Mouse (Mus musculus) midbrain, embryonic 12.5 days (tissue): ENCODE measurements around the gene Mmp9. TPM values are rescaled to one million over a fixed set of nuclear protein-coding genes. Genes with fewer than 3 reads are reported as not detected.

Experiments used
- ATAC-seq: fragments of 200-750 bp; cut with Nextera tagmentation; 2 replicates; pipeline ENCODE4 v1.8.0; 2017; ENCODE audit warnings: low read depth, moderate TSS enrichment, moderate library complexity; ENCODE audit not compliant: low FRiP score
- H3K27ac ChIP-seq: fragments of 300-500 bp; sonication (generic); replicated peaks from 2 replicates; pipeline ENCODE4 v1.5.1; 2016; ENCODE audit warnings: mild to moderate bottlenecking
- H3K27me3 ChIP-seq: fragments of 300-500 bp; sonication (generic); 2 replicates; pipeline ENCODE4 v1.6.1; 2016; ENCODE audit warnings: mild to moderate bottlenecking
- H3K36me3 ChIP-seq: fragments of 300-500 bp; sonication (generic); 2 replicates; pipeline ENCODE4 v1.6.1; 2016
- H3K4me1 ChIP-seq: fragments of 300-500 bp; sonication (generic); 2 replicates; pipeline ENCODE4 v1.6.1; 2016
- H3K4me2 ChIP-seq: fragments of 300-500 bp; sonication (generic); replicated peaks from 2 replicates; pipeline ENCODE4 v1.6.1; 2016; ENCODE audit warnings: mild to moderate bottlenecking, moderate library complexity
- H3K4me3 ChIP-seq: fragments of 300-500 bp; sonication (generic); 2 replicates; pipeline ENCODE4 v1.5.1; 2016; ENCODE audit warnings: mild to moderate bottlenecking
- H3K9ac ChIP-seq: fragments of 300-500 bp; sonication (generic); replicated peaks from 2 replicates; pipeline ENCODE4 v1.6.1; 2016; ENCODE audit warnings: mild to moderate bottlenecking, moderate library complexity
- H3K9me3 ChIP-seq: fragments of 300-500 bp; sonication (generic); 2 replicates; pipeline ENCODE4 v1.6.1; 2016; ENCODE audit warnings: mild to moderate bottlenecking
- WGBS: fragments of 180-500 bp; shearing (Covaris S2); methylation state at CpG from one replicate; pipeline ENCODE4 v1.1.7; 2016; 5-methylcytosine and 5-hydroxymethylcytosine counted together
- polyA plus RNA-seq: library from polyadenylated mRNA; unstranded; fragments of >200 nt; fragmentation: Nextera tagmentation; extraction: Ambion mirVana; gene quantifications from 2 replicates; pipeline ENCODE4 v1.2.1, GENCODE M21; 2016

Mmp9 gene
- 6.2 and 7.5 TPM in 2 replicates for polyA plus RNA-seq

- Histone ChIP-seq H3K36me3 (no peaks in the 10 kb centered on the region), H3K4me3 (no peak within 1 kb of the TSS), H3K9me3 (no peaks in the 10 kb centered on the region), H3K27ac (no peak within 1 kb of the TSS), H3K9ac (no peak within 1 kb of the TSS), H3K4me2 (no peak within 1 kb of the TSS), H3K4me1 (peaks cover 19% of the 10 kb centered on the region), H3K27me3 (peaks cover 72% of the 10 kb centered on the region)
- no peak for ATAC-seq
- 26% methylated on average over 10 of the region's 10 CpGs for WGBS
These were observed at the start of gene Mmp9 for GRCm38 (mm10) chr2:164940140-164940830. Mmp9 (plus strand) TSS chr2:164940780.

GRCm38 (mm10) chr2:164891056-164891834, 49.3 kb upstream of the Mmp9 start:
- Histone ChIP-seq H3K4me2 (no peak overlapping the region), H3K9ac (no peak overlapping the region), H3K4me1 (no peaks in the 10 kb centered on the region), H3K27me3 (no peaks in the 10 kb centered on the region), H3K36me3 (peaks cover 100% of the 10 kb centered on the region), H3K9me3 (no peaks in the 10 kb centered on the region), H3K27ac (no peak overlapping the region), H3K4me3 (no peak overlapping the region)
- WGBS = 89% methylated on average over 13 of the region's 13 CpGs
- no peak for ATAC-seq

DNA sequence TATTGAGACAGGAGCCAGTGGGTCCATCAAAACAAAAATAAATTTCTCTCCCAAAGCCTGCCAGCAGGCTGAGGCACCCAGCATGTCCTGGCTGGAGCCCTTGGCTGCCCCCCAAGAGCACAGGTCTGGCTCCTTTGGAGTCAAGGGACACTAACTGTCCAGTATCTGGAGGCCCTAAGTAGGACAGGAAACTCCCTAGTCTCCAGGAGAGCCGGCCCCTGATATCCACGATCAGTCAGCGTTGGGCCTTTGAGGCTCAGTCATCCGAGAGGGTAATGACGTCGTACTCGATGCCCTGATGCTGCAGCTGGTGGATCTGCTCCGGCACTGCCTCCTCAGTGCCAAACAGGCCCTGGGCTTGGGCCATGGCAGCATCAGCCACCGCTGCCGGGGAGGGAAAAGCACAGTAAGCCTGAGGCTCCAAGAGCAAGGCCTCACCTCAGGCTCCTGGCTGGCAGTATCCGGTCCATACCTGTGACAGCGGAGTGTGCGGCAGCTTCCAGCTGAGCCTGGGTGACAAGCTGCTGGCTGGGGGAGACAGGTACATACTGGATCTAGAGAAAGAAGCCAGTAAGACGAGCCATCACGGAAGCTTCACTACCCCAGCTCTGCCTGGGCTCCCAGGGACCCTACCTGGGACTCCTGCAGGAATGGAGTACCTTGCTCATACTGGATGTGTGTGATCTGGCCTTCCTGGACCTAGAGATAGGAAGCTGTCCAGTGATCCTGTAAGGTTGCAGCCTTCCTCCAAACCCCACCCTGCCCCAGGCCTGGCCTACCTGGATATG, 48.5 kb upstream of the Mmp9 start:
- Histone ChIP-seq H3K9ac (no peak overlapping the region), H3K4me1 (no peaks in the 10 kb centered on the region), H3K9me3 (no peaks in the 10 kb centered on the region), H3K4me3 (no peak overlapping the region), H3K4me2 (no peak overlapping the region), H3K27me3 (no peaks in the 10 kb centered on the region), H3K36me3 (peaks cover 100% of the 10 kb centered on the region), H3K27ac (no peak overlapping the region)
- 88% methylated on average over 15 of the region's 15 CpGs for WGBS
- ATAC-seq = no peak

- Histone ChIP-seq H3K4me1 (no peaks in the 10 kb centered on the region), H3K27me3 (no peaks in the 10 kb centered on the region), H3K27ac (no peak overlapping the region), H3K9me3 (no peaks in the 10 kb centered on the region), H3K36me3 (peaks cover 100% of the 10 kb centered on the region), H3K4me2 (no peak overlapping the region), H3K4me3 (no peak overlapping the region), H3K9ac (no peak overlapping the region)
- ATAC-seq = no peak
- WGBS = 92% methylated on average over 6 of the region's 6 CpGs
These were observed 47.8 kb upstream of the Mmp9 start for GRCm38 (mm10) chr2:164892696-164893216.

DNA sequence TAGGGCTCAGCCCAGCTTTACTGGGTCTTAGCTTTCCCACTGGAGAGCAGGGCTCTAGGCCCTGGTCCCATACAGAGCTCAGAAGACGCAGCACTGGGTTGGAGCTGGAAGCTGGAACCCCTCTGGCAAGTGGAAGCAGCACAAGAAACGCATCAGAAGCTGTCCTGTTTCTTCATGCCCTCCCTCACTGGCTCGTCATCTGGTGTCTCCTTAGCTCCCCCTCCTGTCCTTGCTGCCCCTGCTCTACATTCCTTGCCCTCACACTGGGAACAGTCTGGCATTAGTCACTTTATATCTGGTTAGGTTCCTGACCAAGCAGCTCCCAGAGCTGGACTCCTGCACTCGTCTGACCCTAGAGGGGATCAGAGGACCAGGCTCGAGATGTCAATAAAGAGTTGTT, 46.5 kb upstream of the Mmp9 start:
- H3K4me1 ChIP-seq = no peaks in the 10 kb centered on the region
- no peaks in the 10 kb centered on the region for H3K27me3 ChIP-seq
- H3K9me3 ChIP-seq = no peaks in the 10 kb centered on the region
- 72% methylated on average over 5 of the region's 5 CpGs for WGBS
- no peak overlapping the region for H3K4me2 ChIP-seq
- no peak overlapping the region for H3K27ac ChIP-seq
- ATAC-seq = no peak
- peaks cover 100% of the 10 kb centered on the region for H3K36me3 ChIP-seq
- H3K9ac ChIP-seq = 0 out of 2 replicates have a peak overlapping the region, but pooled peaks have one; percentile 20
- H3K4me3 ChIP-seq = no peak overlapping the region

DNA sequence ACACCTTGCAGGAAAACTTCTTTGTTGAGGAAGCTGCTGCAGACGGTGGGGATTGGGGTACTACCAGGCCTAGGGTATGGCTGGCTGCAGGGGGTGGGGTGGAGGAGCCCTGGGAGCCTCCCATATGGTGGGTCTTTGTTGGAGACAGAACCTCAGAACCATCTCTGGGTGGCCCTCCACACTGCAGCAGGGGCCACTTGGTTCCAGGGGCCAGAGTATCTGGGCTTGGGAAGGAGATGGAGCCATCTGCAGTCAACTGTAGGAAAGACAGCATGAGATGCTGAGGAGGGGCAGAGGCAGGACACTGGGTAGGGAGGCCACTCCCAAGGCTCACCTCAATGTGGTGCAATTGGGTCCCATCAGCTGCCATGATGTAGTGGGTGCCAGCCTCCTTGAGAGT, 45.9 kb upstream of the Mmp9 start:
- no peak for ATAC-seq
- Histone ChIP-seq H3K36me3 (peaks cover 100% of the 10 kb centered on the region), H3K27me3 (no peaks in the 10 kb centered on the region), H3K9me3 (no peaks in the 10 kb centered on the region), H3K9ac (no peak overlapping the region), H3K4me1 (no peaks in the 10 kb centered on the region), H3K27ac (no peak overlapping the region), H3K4me3 (no peak overlapping the region), H3K4me2 (no peak overlapping the region)
- 57% methylated on average over 1 of the region's 1 CpGs for WGBS

DNA sequence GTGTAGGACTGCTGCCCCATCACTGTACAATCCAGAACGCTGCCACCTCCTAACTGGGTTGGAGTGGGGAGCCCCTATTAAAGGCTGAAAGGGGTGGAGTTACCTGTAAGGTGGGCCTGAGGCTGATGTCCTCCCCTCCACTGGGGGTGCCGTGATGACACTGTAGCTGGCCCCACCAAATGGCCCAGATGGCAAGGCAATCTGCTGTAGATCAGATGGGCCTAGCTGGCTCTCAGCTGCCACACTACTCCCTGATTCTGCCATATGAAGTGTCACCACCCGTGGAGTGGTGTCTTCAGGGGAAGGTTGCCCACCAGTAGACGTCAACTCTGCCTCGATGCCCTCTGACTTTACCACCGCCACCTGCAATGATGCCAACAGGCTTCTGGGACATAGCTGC, 44.7 kb upstream of the Mmp9 start:
- no peaks in the 10 kb centered on the region for H3K9me3 ChIP-seq
- H3K27ac ChIP-seq = no peak overlapping the region
- WGBS = 95% methylated on average over 6 of the region's 6 CpGs
- ATAC-seq = no peak
- H3K4me1 ChIP-seq = no peaks in the 10 kb centered on the region
- no peak overlapping the region for H3K4me3 ChIP-seq
- peaks cover 100% of the 10 kb centered on the region for H3K36me3 ChIP-seq
- no peak overlapping the region for H3K4me2 ChIP-seq
- H3K9ac ChIP-seq = no peak overlapping the region
- no peaks in the 10 kb centered on the region for H3K27me3 ChIP-seq

GRCm38 (mm10) chr2:164898008-164898407, 42.6 kb upstream of the Mmp9 start:
- WGBS = 98% methylated on average over 7 of the region's 7 CpGs
- H3K27me3 ChIP-seq = no peaks in the 10 kb centered on the region
- no peak overlapping the region for H3K4me3 ChIP-seq
- H3K36me3 ChIP-seq = peaks cover 100% of the 10 kb centered on the region
- no peak overlapping the region for H3K27ac ChIP-seq
- H3K4me2 ChIP-seq = no peak overlapping the region
- H3K9me3 ChIP-seq = no peaks in the 10 kb centered on the region
- no peaks in the 10 kb centered on the region for H3K4me1 ChIP-seq
- H3K9ac ChIP-seq = no peak overlapping the region
- ATAC-seq = no peak

- H3K9ac ChIP-seq = no peak overlapping the region
- no peak overlapping the region for H3K4me2 ChIP-seq
- 94% methylated on average over 15 of the region's 15 CpGs for WGBS
- H3K9me3 ChIP-seq = no peaks in the 10 kb centered on the region
- no peaks in the 10 kb centered on the region for H3K4me1 ChIP-seq
- H3K27ac ChIP-seq = no peak overlapping the region
- no peaks in the 10 kb centered on the region for H3K27me3 ChIP-seq
- no peak for ATAC-seq
- peaks cover 100% of the 10 kb centered on the region for H3K36me3 ChIP-seq
- no peak overlapping the region for H3K4me3 ChIP-seq
These were observed 41.5 kb upstream of the Mmp9 start for GRCm38 (mm10) chr2:164899034-164899433.

GRCm38 (mm10) chr2:164899723-164900459, 40.7 kb upstream of the Mmp9 start:
- Histone ChIP-seq H3K9ac (no peak overlapping the region), H3K27ac (no peak overlapping the region), H3K4me1 (no peaks in the 10 kb centered on the region), H3K4me2 (no peak overlapping the region), H3K4me3 (no peak overlapping the region), H3K9me3 (no peaks in the 10 kb centered on the region), H3K36me3 (peaks cover 100% of the 10 kb centered on the region), H3K27me3 (no peaks in the 10 kb centered on the region)
- no peak for ATAC-seq
- 94% methylated on average over 16 of the region's 16 CpGs for WGBS

DNA sequence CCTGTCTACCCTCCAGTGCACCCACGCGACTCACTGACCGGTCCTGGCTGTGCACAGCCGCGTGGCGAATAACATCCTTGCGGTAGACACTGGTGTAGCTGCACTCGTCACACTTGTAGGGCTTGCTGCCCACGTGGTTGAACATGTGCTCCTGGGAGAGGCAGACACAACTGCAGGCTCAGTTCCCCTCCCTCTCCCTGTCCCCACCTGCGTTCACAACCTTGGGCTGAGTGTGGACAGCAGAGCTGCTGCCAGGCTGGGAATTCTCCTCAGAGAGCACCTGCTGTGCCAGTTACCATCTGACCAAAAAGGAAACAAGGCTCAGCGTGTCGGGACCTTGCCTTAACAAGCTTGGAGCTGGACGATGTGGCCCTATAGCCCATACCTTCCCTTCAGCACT, 39.2 kb upstream of the Mmp9 start:
- H3K9ac ChIP-seq = no peak overlapping the region
- 91% methylated on average over 13 of the region's 13 CpGs for WGBS
- H3K27me3 ChIP-seq = no peaks in the 10 kb centered on the region
- H3K4me2 ChIP-seq = no peak overlapping the region
- no peak overlapping the region for H3K27ac ChIP-seq
- no peaks in the 10 kb centered on the region for H3K4me1 ChIP-seq
- H3K9me3 ChIP-seq = peaks cover 5% of the 10 kb centered on the region
- no peak for ATAC-seq
- peaks cover 100% of the 10 kb centered on the region for H3K36me3 ChIP-seq
- H3K4me3 ChIP-seq = no peak overlapping the region
